Mouse (Mus musculus) Patski (cell line): ENCODE data around the gene Dnajc4. TPM values are rescaled to one million over a fixed set of nuclear protein-coding genes. Genes with fewer than 3 reads are reported as not detected.
A peak's percentile ranks its signal among the peaks of the same experiment; 100 is the strongest.

ENCODE experiments used
- ATAC-seq: fragments of 100-300 bp; one replicate; pipeline ENCODE4 v1.8.0; 2021
- CTCF ChIA-PET: fragments of 350-600 bp; sonication (Branson Sonifier 250); formaldehyde crosslinking; loops from one replicate; lab custom pipeline; 2022; ENCODE audit warnings: inconsistent platforms; lab: Charles Lee
- POLR2A ChIA-PET: fragments of 350-600 bp; sonication (Branson Sonifier 250); formaldehyde crosslinking; loops from one replicate; lab custom pipeline; 2022; ENCODE audit warnings: antibody characterized with exemption, inconsistent platforms; lab: Charles Lee
- DNase-seq: peaks from one replicate; pipeline ENCODE4 v3.0.0-alpha.2; 2011; ENCODE audit warnings: low read depth, low spot score
- H3K27me3 ChIP-seq: fragments of 371-371 bp; one replicate; pipeline ENCODE4 v1.5.1; 2021
- CTCF ChIP-seq: fragments of 100-300 bp; IDR thresholded peaks from one replicate; pipeline ENCODE4 v1.5.1; 2021
- in situ Hi-C: fragments of 300-500 bp; cut with MboI; formaldehyde crosslinking; loops from 3 replicates; pipeline ENCODE4 v1.11.1; 2018; ENCODE audit warnings: low pct_unique_long_range_greater_than_20kb, mixed read lengths
- polyA plus RNA-seq: library from polyadenylated mRNA; unstranded; gene quantifications from one replicate; pipeline ENCODE4 v1.2.3, GENCODE M21; 2021

The Dnajc4 gene
- polyA plus RNA-seq, 1 experiment from 2014 or later, result 26.0 TPM

DNA sequence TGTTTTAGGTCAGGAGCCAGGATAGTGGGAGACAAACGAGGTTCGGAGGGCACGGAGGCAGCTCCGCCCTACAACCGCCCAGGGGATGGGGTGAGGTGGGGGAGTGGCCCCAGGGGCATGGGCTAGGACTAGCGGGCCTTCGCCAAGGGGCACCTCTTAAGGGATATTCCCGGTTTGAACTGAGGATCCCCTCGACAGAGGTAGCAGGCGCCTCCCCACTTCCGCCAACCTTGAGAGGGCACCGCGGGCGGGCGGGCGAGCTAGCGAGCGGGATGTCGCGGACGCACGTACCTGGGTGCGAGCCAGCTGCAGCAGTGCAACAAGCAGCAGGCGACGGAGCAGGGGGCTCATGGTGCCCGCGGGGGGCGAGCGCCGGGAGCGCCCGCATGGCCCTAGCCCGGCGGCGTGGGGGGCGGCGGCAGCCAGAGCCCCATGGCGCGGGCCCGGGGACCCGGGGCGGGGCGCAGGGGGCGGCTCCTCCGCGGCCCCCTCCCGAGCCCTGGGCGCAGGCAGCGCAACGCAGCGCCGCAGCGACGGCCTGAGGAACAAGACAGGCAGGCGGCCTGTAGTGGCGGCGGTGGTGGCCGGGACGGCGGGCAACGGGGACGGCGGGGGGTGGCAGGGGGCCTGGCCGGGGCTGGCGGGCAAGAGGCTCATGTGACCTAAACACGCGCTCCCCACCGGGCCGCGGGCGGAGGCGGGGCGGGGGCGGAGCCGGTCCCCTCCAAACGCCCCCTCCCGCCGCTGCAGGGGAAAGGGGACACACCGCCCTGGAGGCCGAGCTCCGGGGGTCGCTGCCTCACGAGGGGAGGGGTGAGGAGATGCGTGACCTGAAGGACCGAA lies 5.1 kb downstream of the Dnajc4 start, which contains the start of gene Vegfb:
Gene Vegfb, minus strand, starts transcription at position 591 of the 843 bp plus-strand sequence.
- in situ Hi-C loops, result no loop called here
- ATAC-seq (peak; percentile 42), DNase-seq (no peak)
- no peak for TF ChIP-seq CTCF
- CTCF ChIA-PET, result interaction anchor here (0.9 to 1.0 kb wide), 2 partner anchors 7 to 17 kb away, joined by 3 to 4 read pairs; no protein-coding TSS in a partner anchor
- POLR2A ChIA-PET, result interaction anchor here (1.0 to 2.9 kb wide), 4 partner anchors 8 to 36 kb away, joined by 3 to 13 read pairs (median 9); partner anchors contain the start of genes Nudt22, Plcb3, Ppp1r14b and Trpt1
- H3K27me3 ChIP-seq, result no peaks in the 10 kb centered on the region

DNA sequence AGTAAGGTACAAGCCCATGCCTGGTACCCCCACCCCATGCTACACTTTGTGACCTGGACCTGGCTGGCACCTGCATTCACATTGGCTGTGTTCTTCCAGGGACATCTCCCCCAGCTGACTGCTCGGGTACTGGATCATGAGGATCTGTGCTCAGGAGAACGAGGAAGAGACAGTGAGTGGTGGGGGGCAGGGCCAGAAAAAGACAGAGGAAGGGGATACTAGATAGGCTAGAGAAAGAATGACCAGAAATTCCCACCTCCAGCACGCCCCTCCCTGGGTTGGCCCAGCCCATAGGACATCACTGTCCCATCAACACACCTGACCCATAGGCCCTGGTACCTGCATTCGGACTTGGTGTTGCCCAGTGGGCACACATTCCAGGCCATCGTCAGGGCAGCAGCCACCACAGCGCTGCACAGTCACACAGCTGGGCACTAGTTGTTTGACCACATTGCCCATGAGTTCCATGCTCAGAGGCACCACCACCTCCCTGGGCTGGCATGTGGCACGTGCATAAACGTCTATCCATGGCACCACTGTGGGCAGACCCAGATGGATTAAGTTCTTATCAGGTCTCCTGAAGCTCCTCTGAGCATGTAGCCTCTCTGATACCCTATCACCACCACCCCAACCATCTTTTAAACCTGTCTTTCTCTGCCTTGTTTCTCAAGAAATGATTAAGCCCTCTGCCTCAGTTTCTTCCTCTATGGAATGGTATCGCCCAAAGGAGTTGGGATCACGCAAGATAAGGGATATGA lies 6.2 kb downstream of the Dnajc4 start:
- TF ChIP-seq CTCF, result no peak
- in situ Hi-C loops, result no loop called here
- ChIA-PET CTCF (no interaction called here), POLR2A (interaction anchor here (0.6 to 1.9 kb wide), 5 partner anchors 9 to 35 kb away, joined by 3 to 12 read pairs (median 3); partner anchors contain the start of genes Nudt22 and Trpt1)
- ATAC-seq (no peak), DNase-seq (no peak)
- no peaks in the 10 kb centered on the region for H3K27me3 ChIP-seq

- in situ Hi-C loops, result no loop called here
- no peak for TF ChIP-seq CTCF
- POLR2A ChIA-PET, result interaction anchor here (0.6 to 1.4 kb wide), 4 partner anchors 10 to 55 kb away, joined by 3 to 5 read pairs (median 3); partner anchors contain the start of genes Bad, Nudt22 and Trpt1
- DNase-seq (no peak), ATAC-seq (no peak)
- CTCF ChIA-PET, result no interaction called here
- no peaks in the 10 kb centered on the region for H3K27me3 ChIP-seq
Observed at GRCm38 (mm10) chr19:6985300-6985699, 7.1 kb downstream of the Dnajc4 start.

GRCm38 (mm10) chr19:6983621-6984020 lies 8.8 kb downstream of the Dnajc4 start:
- in situ Hi-C loops, result no loop called here
- CTCF ChIA-PET, result no interaction called here
- POLR2A ChIA-PET, result no interaction called here
- DNase-seq (no peak), ATAC-seq (no peak)
- H3K27me3 ChIP-seq, result no peaks in the 10 kb centered on the region
- no peak for TF ChIP-seq CTCF

DNA sequence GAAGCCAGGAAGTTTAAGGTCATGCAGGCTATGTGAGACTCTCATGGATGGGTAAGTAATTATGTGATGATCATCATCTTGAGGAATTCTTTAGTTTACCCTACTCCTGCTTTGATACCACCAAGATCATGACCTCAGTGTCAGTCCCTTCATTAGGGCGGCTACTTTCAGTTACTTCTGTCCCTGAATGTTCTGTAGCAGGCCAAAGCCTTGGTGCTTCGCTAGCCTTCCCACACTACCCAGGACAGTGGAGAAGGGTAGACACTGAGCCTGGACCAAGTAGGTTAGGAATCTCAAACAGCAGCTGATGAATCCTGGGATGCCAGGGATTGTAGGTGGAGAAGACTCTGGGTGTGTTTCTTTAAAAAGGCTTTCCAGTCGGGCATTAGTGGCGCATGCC lies 10.9 kb downstream of the Dnajc4 start:
- ATAC-seq (no peak), DNase-seq (no peak)
- no peaks in the 10 kb centered on the region for H3K27me3 ChIP-seq
- no peak for TF ChIP-seq CTCF
- ChIA-PET POLR2A (interaction anchor here (1.0 to 2.0 kb wide), 4 partner anchors 10 to 29 kb away, joined by 3 to 8 read pairs (median 4); partner anchors contain the start of genes Nudt22 and Trpt1), CTCF (interaction anchor here (1.1 to 1.7 kb wide), 2 partner anchors 9 to 39 kb away, joined by 3 to 4 read pairs; no protein-coding TSS in a partner anchor)
- in situ Hi-C loops, result no loop called here

DNA sequence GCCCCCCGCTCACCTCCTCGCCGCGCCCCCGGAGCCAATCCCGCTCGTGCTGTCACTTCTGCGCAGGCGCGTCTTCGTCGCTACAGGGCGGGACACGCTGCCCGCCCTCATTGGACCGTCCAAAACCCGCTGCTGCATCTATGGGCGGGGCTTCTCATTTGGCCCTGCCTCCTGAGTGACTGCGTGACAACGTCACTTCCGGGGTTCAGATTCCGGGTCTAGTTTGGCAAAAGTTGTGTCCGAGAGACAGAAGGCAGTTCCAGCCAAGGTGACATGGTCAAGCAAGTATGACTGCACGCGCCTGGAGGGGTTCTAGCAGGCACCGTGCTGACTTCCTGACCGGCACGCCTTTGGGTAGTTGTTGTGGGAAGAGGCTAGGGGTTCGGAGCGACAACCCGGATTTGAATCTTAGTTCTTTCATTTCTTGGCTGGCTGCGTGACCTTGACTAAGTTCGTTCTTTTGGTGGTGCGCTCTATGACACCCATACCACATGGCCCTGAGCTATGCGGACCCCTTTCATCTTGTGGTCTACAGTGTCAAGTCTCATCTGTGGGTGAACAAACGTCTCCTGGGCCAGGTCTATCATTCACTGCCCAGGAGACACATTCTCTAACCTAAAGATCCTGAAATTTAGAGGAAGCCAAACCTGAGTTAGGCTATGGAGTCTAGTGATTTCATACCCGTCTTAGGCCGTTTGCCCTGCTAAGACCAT lies 11.8 kb downstream of the Dnajc4 start, which contains the start of gene Fkbp2:
Gene Fkbp2, minus strand, starts transcription at position 121 of the 713 bp plus-strand sequence.
- H3K27me3 ChIP-seq, result no peaks in the 10 kb centered on the region
- in situ Hi-C loops, result no loop called here
- CTCF ChIA-PET, result interaction anchor here (0.8 to 5.5 kb wide), 15 partner anchors 8 to 74 kb away, joined by 3 to 36 read pairs (median 5); partner anchors contain the start of genes Catsperz, Dnajc4, Esrra and Nudt22
- ATAC-seq (peak; percentile 58), DNase-seq (peak; percentile 94)
- TF ChIP-seq CTCF, result no peak
- POLR2A ChIA-PET, result interaction anchor here (1.0 to 2.0 kb wide), 5 partner anchors 11 to 38 kb away, joined by 3 to 8 read pairs (median 3); partner anchors contain the start of genes Gpr137, Nudt22 and Trpt1

DNA sequence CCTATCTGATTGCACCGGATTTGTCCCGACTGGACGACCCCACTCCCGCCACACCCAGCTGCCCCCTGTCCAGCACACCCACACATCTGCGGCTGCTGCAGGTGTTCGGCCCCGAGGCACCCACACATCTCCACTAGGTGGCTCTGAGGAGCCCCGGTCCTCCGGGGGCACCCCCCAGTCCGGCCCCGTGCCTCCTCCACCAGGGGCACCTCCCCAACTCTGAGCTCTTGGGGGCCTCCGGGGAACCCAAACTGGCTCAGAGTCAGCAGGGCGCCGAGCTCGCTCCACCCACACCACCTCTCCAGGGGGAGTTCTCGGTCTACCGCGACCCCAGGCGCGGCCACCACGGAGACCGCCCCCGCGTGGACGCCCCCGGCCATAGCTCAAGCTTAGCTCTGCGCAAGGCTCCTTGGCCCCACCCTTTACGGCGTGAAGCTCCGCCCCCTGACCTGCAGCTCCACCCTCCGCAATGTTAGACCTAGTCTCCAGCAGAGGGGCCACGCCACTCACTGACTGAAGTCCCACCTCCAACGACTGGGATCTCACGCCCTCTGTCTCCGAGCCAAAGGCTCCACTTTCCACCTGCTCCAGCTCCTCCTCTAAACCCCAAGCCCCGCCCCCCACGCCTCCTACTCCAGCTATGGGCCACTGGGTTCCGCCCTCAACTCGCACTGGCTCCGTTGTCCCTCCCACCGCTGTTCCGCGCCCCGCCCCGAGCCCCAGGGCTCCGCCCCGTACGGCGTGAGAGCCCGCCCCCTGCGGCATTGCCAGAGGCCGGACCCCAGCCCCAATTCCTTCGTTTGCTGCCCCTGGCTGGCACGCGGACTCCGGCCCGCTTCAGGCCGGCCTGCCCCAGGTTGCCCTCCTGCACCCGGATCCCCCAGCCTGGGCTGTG lies 12.6 kb downstream of the Dnajc4 start:
- in situ Hi-C loops, result loop anchor here (5.0 kb wide), 1 partner anchor 57 kb away; the partner anchor contains the start of gene Esrra
- ChIA-PET POLR2A (interaction anchor here (1.2 to 7.0 kb wide), 4 partner anchors 16 to 57 kb away, joined by 3 to 44 read pairs (median 5); partner anchors contain the start of genes Gpr137, Nudt22 and Trpt1), CTCF (interaction anchor here (0.7 to 5.5 kb wide), 23 partner anchors 8 to 155 kb away, joined by 3 to 36 read pairs (median 5); partner anchors contain the start of genes Catsperz, Dnajc4, Esrra and Nudt22)
- no peaks in the 10 kb centered on the region for H3K27me3 ChIP-seq
- DNase-seq, result peak; percentile 97
- no peak for TF ChIP-seq CTCF
- ATAC-seq, result peak; percentile 82

DNA sequence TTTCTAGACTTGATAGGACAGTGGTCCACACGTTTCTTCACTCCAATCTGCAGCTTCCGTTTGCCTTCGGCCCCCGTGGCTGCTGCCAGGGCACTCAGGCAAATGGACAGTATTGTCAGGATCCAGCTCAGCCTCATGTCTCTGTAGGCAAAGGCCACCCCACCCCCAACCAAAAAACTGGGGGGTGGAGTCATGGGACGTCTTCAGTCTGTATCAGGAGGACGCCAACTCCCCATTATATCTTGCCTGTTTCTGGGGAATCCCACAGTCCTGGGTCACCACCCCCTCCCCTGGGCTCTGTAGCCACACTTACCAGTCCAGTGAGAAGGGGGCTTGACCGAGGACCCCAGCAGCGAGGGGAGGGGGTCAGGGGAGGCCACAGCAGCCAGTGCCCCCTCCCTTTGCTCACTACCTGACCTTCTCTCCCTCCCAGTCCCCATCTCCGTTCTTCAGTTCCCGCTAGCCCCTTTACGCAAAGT lies 13.3 kb downstream of the Dnajc4 start:
- ATAC-seq (no peak), DNase-seq (no peak)
- in situ Hi-C loops, result loop anchor here (5.0 kb wide), 1 partner anchor 57 kb away; the partner anchor contains the start of gene Esrra
- ChIA-PET CTCF (interaction anchor here (0.8 to 5.5 kb wide), 20 partner anchors 7 to 155 kb away, joined by 3 to 36 read pairs (median 4); partner anchors contain the start of genes Catsperz, Dnajc4, Esrra and Nudt22), POLR2A (interaction anchor here (1.3 to 7.0 kb wide), 3 partner anchors 17 to 56 kb away, joined by 4 to 44 read pairs (median 6); partner anchors contain the start of genes Nudt22 and Trpt1)
- no peaks in the 10 kb centered on the region for H3K27me3 ChIP-seq
- TF ChIP-seq CTCF, result no peak
